Mouse (Mus musculus) forebrain, embryonic 11.5 days (tissue): ENCODE results near the gene Rph3al. TPM values are rescaled to one million over a fixed set of nuclear protein-coding genes. Genes with fewer than 3 reads are reported as not detected.
A peak's percentile ranks its signal among the peaks of the same experiment; 100 is the strongest.

Experiments
- ATAC-seq: fragments of 200-750 bp; cut with Nextera tagmentation; replicated peaks from 2 replicates; pipeline ENCODE4 v1.8.0; 2017; ENCODE audit warnings: moderate TSS enrichment; ENCODE audit not compliant: low FRiP score
- DNase-seq: peaks from one replicate; pipeline ENCODE4 v3.0.0-alpha.2; 2017; ENCODE audit warnings: low spot score
- H3K27ac ChIP-seq: fragments of 300-500 bp; sonication (generic); 2 replicates; pipeline ENCODE4 v1.5.1; 2014; ENCODE audit warnings: low read depth, low read length
- H3K27me3 ChIP-seq: fragments of 300-500 bp; sonication (generic); 2 replicates; pipeline ENCODE4 v1.6.1; 2014; ENCODE audit warnings: mild to moderate bottlenecking, low read length, mixed read lengths; ENCODE audit not compliant: control insufficient read depth, insufficient read depth
- H3K36me3 ChIP-seq: fragments of 300-500 bp; sonication (generic); 2 replicates; pipeline ENCODE4 v1.6.1; 2014; ENCODE audit warnings: mild to moderate bottlenecking, low read length, moderate library complexity, mixed read lengths; ENCODE audit not compliant: control insufficient read depth, insufficient read depth
- H3K4me1 ChIP-seq: fragments of 300-500 bp; sonication (generic); replicated peaks from 2 replicates; pipeline ENCODE4 v1.6.1; 2014; ENCODE audit warnings: low read length, mixed read lengths; ENCODE audit not compliant: control insufficient read depth, insufficient read depth
- H3K4me2 ChIP-seq: fragments of 300-500 bp; sonication (generic); 2 replicates; pipeline ENCODE4 v1.6.1; 2014; ENCODE audit warnings: low read depth, mild to moderate bottlenecking, low read length, moderate library complexity, mixed read lengths; ENCODE audit not compliant: severe bottlenecking
- H3K4me3 ChIP-seq: fragments of 300-500 bp; sonication (generic); 2 replicates; pipeline ENCODE4 v1.5.1; 2014; ENCODE audit warnings: low read depth, low read length
- H3K9ac ChIP-seq: fragments of 300-500 bp; sonication (generic); 2 replicates; pipeline ENCODE4 v1.6.1; 2014; ENCODE audit warnings: low read length
- H3K9me3 ChIP-seq: fragments of 300-500 bp; sonication (generic); 2 replicates; pipeline ENCODE4 v1.6.1; 2016; ENCODE audit warnings: low read length, mixed read lengths; ENCODE audit not compliant: control insufficient read depth
- WGBS: fragments of 180-500 bp; shearing (Covaris S2); extraction: QIAGEN DNeasy Blood & Tissue Kit; methylation state at CpG from one replicate; pipeline ENCODE4 v1.1.7; 2014; 5-methylcytosine and 5-hydroxymethylcytosine counted together
- polyA plus RNA-seq: library from polyadenylated mRNA; unstranded; fragments of >200 nt; fragmentation: Nextera tagmentation; extraction: Ambion mirVana; gene quantifications from 2 replicates; pipeline ENCODE4 v1.2.1, GENCODE M21; 2014

Rph3al gene
- 1.1 and 2.5 TPM in 2 replicates for polyA plus RNA-seq

GRCm38 (mm10) chr11:75938379-75938906 lies at the start of gene Rph3al:
Gene Rph3al (minus strand): TSS chr11:75938429.
- 74% methylated on average over 6 of the region's 6 CpGs for WGBS
- peak within 1 kb of the TSS; percentile 16 for H3K9ac ChIP-seq

GRCm38 (mm10) chr11:75985948-75986347 lies 47.7 kb upstream of the Rph3al start:
- DNase-seq (no peak), ATAC-seq (no peak)
- Histone ChIP-seq H3K4me1 (no peaks in the 10 kb centered on the region), H3K9me3 (no peaks in the 10 kb centered on the region), H3K4me3 (no peak overlapping the region), H3K9ac (no peak overlapping the region), H3K36me3 (no peaks in the 10 kb centered on the region), H3K27me3 (no peaks in the 10 kb centered on the region), H3K27ac (no peak overlapping the region), H3K4me2 (no peak overlapping the region)
- WGBS, result 75% methylated on average over 7 of the region's 7 CpGs

More at GRCm38 (mm10) chr11:75938379-75938906, at the start of gene Rph3al:
- Histone ChIP-seq H3K4me2 (no peak within 1 kb of the TSS), H3K36me3 (no peaks in the 10 kb centered on the region), H3K27me3 (no peaks in the 10 kb centered on the region), H3K9me3 (no peaks in the 10 kb centered on the region), H3K4me1 (0 out of 2 replicates have a peak, but pooled peaks cover 6% of the 10 kb centered on the region), H3K27ac (0 out of 2 replicates have a peak within 1 kb of the TSS, but pooled peaks have one; percentile 2), H3K4me3 (no peak within 1 kb of the TSS)
- ATAC-seq, result no peak
- no peak for DNase-seq

- no peak overlapping the region for H3K4me3 ChIP-seq
- H3K27ac ChIP-seq, result no peak overlapping the region
- no peak for ATAC-seq
- H3K9ac ChIP-seq, result no peak overlapping the region
- 75% methylated on average over 1 of the region's 1 CpGs for WGBS
- H3K4me2 ChIP-seq, result no peak overlapping the region
- H3K4me1 ChIP-seq, result no peaks in the 10 kb centered on the region
- DNase-seq, result no peak
- no peaks in the 10 kb centered on the region for H3K27me3 ChIP-seq
- no peaks in the 10 kb centered on the region for H3K36me3 ChIP-seq
- H3K9me3 ChIP-seq, result no peaks in the 10 kb centered on the region
Measured at GRCm38 (mm10) chr11:75984581-75984980, 46.4 kb upstream of the Rph3al start.

- no peaks in the 10 kb centered on the region for H3K36me3 ChIP-seq
- ATAC-seq (no peak), DNase-seq (no peak)
- no peak overlapping the region for H3K9ac ChIP-seq
- no peak overlapping the region for H3K4me2 ChIP-seq
- 67% methylated on average over 4 of the region's 4 CpGs for WGBS
- no peaks in the 10 kb centered on the region for H3K9me3 ChIP-seq
- H3K27ac ChIP-seq, result no peak overlapping the region
- H3K27me3 ChIP-seq, result no peaks in the 10 kb centered on the region
- H3K4me1 ChIP-seq, result no peaks in the 10 kb centered on the region
- no peak overlapping the region for H3K4me3 ChIP-seq
Measured at GRCm38 (mm10) chr11:75983194-75983593, 45.0 kb upstream of the Rph3al start.

- H3K4me1 ChIP-seq, result no peaks in the 10 kb centered on the region
- no peak overlapping the region for H3K4me3 ChIP-seq
- H3K9ac ChIP-seq, result no peak overlapping the region
- ATAC-seq (no peak), DNase-seq (no peak)
- H3K27ac ChIP-seq, result no peak overlapping the region
- no peaks in the 10 kb centered on the region for H3K36me3 ChIP-seq
- no peak overlapping the region for H3K4me2 ChIP-seq
- no peaks in the 10 kb centered on the region for H3K9me3 ChIP-seq
- H3K27me3 ChIP-seq, result no peaks in the 10 kb centered on the region
- WGBS, result 37% methylated on average over 2 of the region's 2 CpGs
Measured at GRCm38 (mm10) chr11:75980413-75980812, 42.2 kb upstream of the Rph3al start.

- H3K9me3 ChIP-seq, result peaks cover 3% of the 10 kb centered on the region
- H3K4me3 ChIP-seq, result no peak overlapping the region
- H3K4me2 ChIP-seq, result no peak overlapping the region
- H3K27ac ChIP-seq, result no peak overlapping the region
- H3K36me3 ChIP-seq, result no peaks in the 10 kb centered on the region
- no peaks in the 10 kb centered on the region for H3K4me1 ChIP-seq
- WGBS, result 83% methylated on average over 6 of the region's 6 CpGs
- no peak for ATAC-seq
- DNase-seq, result no peak
- no peak overlapping the region for H3K9ac ChIP-seq
- H3K27me3 ChIP-seq, result no peaks in the 10 kb centered on the region
Measured at GRCm38 (mm10) chr11:75978051-75978450, 39.8 kb upstream of the Rph3al start.

GRCm38 (mm10) chr11:75976748-75977147 lies 38.5 kb upstream of the Rph3al start:
- WGBS, result 73% methylated on average over 8 of the region's 8 CpGs
- DNase-seq, result no peak

GRCm38 (mm10) chr11:75973988-75974387 lies 35.8 kb upstream of the Rph3al start:
- Histone ChIP-seq H3K4me2 (no peak overlapping the region), H3K9ac (no peak overlapping the region), H3K4me1 (no peaks in the 10 kb centered on the region), H3K27me3 (no peaks in the 10 kb centered on the region), H3K27ac (no peak overlapping the region), H3K36me3 (no peaks in the 10 kb centered on the region), H3K9me3 (peaks cover 3% of the 10 kb centered on the region), H3K4me3 (no peak overlapping the region)
- DNase-seq (no peak), ATAC-seq (no peak)
- 74% methylated on average over 1 of the region's 1 CpGs for WGBS

More at GRCm38 (mm10) chr11:75976748-75977147, 38.5 kb upstream of the Rph3al start:
- H3K4me2 ChIP-seq, result no peak overlapping the region
- H3K27ac ChIP-seq, result no peak overlapping the region
- H3K4me3 ChIP-seq, result no peak overlapping the region
- no peaks in the 10 kb centered on the region for H3K27me3 ChIP-seq
- no peak for ATAC-seq
- H3K36me3 ChIP-seq, result no peaks in the 10 kb centered on the region
- H3K9me3 ChIP-seq, result peaks cover 3% of the 10 kb centered on the region
- H3K4me1 ChIP-seq, result no peaks in the 10 kb centered on the region
- H3K9ac ChIP-seq, result no peak overlapping the region

GRCm38 (mm10) chr11:75972916-75973567 lies 34.8 kb upstream of the Rph3al start:
- Histone ChIP-seq H3K27me3 (no peaks in the 10 kb centered on the region), H3K4me1 (no peaks in the 10 kb centered on the region), H3K9me3 (peaks cover 3% of the 10 kb centered on the region), H3K4me2 (no peak overlapping the region), H3K27ac (no peak overlapping the region), H3K9ac (no peak overlapping the region), H3K4me3 (no peak overlapping the region), H3K36me3 (no peaks in the 10 kb centered on the region)
- no peak for ATAC-seq
- WGBS, result 34% methylated on average over 7 of the region's 7 CpGs
- DNase-seq, result no peak
